Mouse (Mus musculus) CH12.LX (cell line): ENCODE results near the gene Xiap. TPM values are rescaled to one million over a fixed set of nuclear protein-coding genes. Genes with fewer than 3 reads are reported as not detected.

ENCODE experiments used
- DNase-seq: peaks from one replicate; pipeline ENCODE4 v3.0.0-alpha.2; 2013; ENCODE audit errors: extremely low read depth
- H3K27ac ChIP-seq: 2 replicates; pipeline ENCODE4 v1.5.1; 2012; ENCODE audit warnings: low read depth, mild to moderate bottlenecking, control low read depth, moderate library complexity; ENCODE audit not compliant: insufficient read depth
- H3K27me3 ChIP-seq: replicated peaks from 2 replicates; pipeline ENCODE3; 2012; ENCODE audit warnings: inconsistent platforms
- H3K36me3 ChIP-seq, 2 experiments: replicated peaks in 1 of 2; 2 replicates each; pipeline versions ENCODE3 to v1.6.1; 2012; ENCODE audit warnings: inconsistent platforms in 1 of 2, low read length in 1 of 2, mild to moderate bottlenecking in 1 of 2, mixed read lengths in 1 of 2, moderate library complexity in 1 of 2; ENCODE audit not compliant: control insufficient read depth in 1 of 2, insufficient read depth in 1 of 2
- H3K4me1 ChIP-seq, 2 experiments: 2 replicates each; pipeline ENCODE4 v1.6.1; 2012; ENCODE audit warnings: inconsistent platforms in 1 of 2, moderate library complexity in 1 of 2; ENCODE audit not compliant: insufficient read depth in 2 of 2, control insufficient read depth in 1 of 2
- H3K4me2 ChIP-seq: 2 replicates; pipeline ENCODE4 v1.6.1; 2012; ENCODE audit warnings: low read depth, mild to moderate bottlenecking, control low read depth; ENCODE audit not compliant: poor library complexity, insufficient read depth, severe bottlenecking
- H3K4me3 ChIP-seq, 3 experiments: fragments of 150-350 bp in 1 of 3; sonication (generic) in 1 of 3; replicated peaks in 1 of 3; 2 replicates each; pipeline versions ENCODE3 to v1.5.1; 2011 to 2012; ENCODE audit warnings: low read depth in 2 of 3, low read length in 2 of 3, mild to moderate bottlenecking in 2 of 3, moderate library complexity in 2 of 3, control low read depth in 1 of 3, improper control_type of control experiment in 1 of 3, inconsistent platforms in 1 of 3, mixed read lengths in 1 of 3; ENCODE audit not compliant: poor library complexity in 1 of 3
- H3K79me2 ChIP-seq: replicated peaks from 2 replicates; pipeline ENCODE4 v1.6.1; 2012; ENCODE audit warnings: mild to moderate bottlenecking, moderate library complexity; ENCODE audit not compliant: control insufficient read depth, poor library complexity, insufficient read depth, severe bottlenecking; ENCODE audit errors: extremely low read depth
- H3K9ac ChIP-seq: 2 replicates; pipeline ENCODE4 v1.6.1; 2012; ENCODE audit warnings: low read depth, mild to moderate bottlenecking, control low read depth, moderate library complexity; ENCODE audit not compliant: insufficient read depth
- H3K9me3 ChIP-seq: replicated peaks from 2 replicates; pipeline ENCODE3; 2012; ENCODE audit warnings: low read length, inconsistent platforms, mixed read lengths
- BHLHE40 ChIP-seq: IDR thresholded peaks from 2 replicates; pipeline ENCODE4 v1.6.1; 2011; ENCODE audit warnings: mild to moderate bottlenecking, low read depth, low read length, improper control_type of control experiment
- CHD1 ChIP-seq: IDR thresholded peaks from 2 replicates; pipeline ENCODE4 v1.6.1; 2012; ENCODE audit warnings: low read depth, low read length, improper control_type of control experiment, inconsistent platforms
- CTCF ChIP-seq, 2 experiments: IDR thresholded peaks in 1 of 2; conservative IDR thresholded peaks in 1 of 2; 2 replicates each; pipeline ENCODE4 v1.5.1; 2011 to 2012; ENCODE audit warnings: low read depth in 2 of 2, low read length in 2 of 2, improper control_type of control experiment in 1 of 2, inconsistent platforms in 1 of 2, mild to moderate bottlenecking in 1 of 2, moderate library complexity in 1 of 2
- ELF1 ChIP-seq: IDR thresholded peaks from 2 replicates; pipeline ENCODE4 v1.6.1; 2014; ENCODE audit warnings: low read depth, mild to moderate bottlenecking, inconsistent platforms, low read length, improper control_type of control experiment
- ETS1 ChIP-seq: conservative IDR thresholded peaks from 2 replicates; pipeline ENCODE4 v1.6.1; 2012; ENCODE audit warnings: low read depth, mild to moderate bottlenecking, inconsistent platforms, low read length, improper control_type of control experiment, moderate library complexity
- HCFC1 ChIP-seq: IDR thresholded peaks from 2 replicates; pipeline ENCODE4 v1.6.1; 2012; ENCODE audit warnings: low read depth, mild to moderate bottlenecking, inconsistent platforms, low read length, improper control_type of control experiment
- JUN ChIP-seq: IDR thresholded peaks from 2 replicates; pipeline ENCODE4 v1.6.1; 2011; ENCODE audit warnings: low read depth, mild to moderate bottlenecking, low read length, improper control_type of control experiment, moderate library complexity; ENCODE audit not compliant: insufficient read depth
- KAT2A ChIP-seq: IDR thresholded peaks from 2 replicates; pipeline ENCODE4 v1.6.1; 2012; ENCODE audit warnings: low read length, improper control_type of control experiment, inconsistent platforms; ENCODE audit not compliant: insufficient replicate concordance
- MAZ ChIP-seq: IDR thresholded peaks from 2 replicates; pipeline ENCODE4 v1.6.1; 2012; ENCODE audit warnings: low read depth, mild to moderate bottlenecking, inconsistent platforms, low read length, improper control_type of control experiment, moderate library complexity
- NELFE ChIP-seq: IDR thresholded peaks from 2 replicates; pipeline ENCODE4 v1.6.1; 2011; ENCODE audit warnings: low read depth, low read length, improper control_type of control experiment
- NRF1 ChIP-seq: IDR thresholded peaks from 2 replicates; pipeline ENCODE4 v1.6.1; 2014; ENCODE audit warnings: low read depth, mild to moderate bottlenecking, inconsistent platforms, low read length, improper control_type of control experiment, moderate library complexity
- PAX5 ChIP-seq: IDR thresholded peaks from 2 replicates; pipeline ENCODE4 v1.6.1; 2012; ENCODE audit warnings: low read length, inconsistent platforms, mixed read lengths
- POLR2A ChIP-seq: IDR thresholded peaks from 2 replicates; pipeline ENCODE4 v1.6.1; 2011; ENCODE audit warnings: low read depth, mild to moderate bottlenecking, improper control_type of control experiment, low read length
- POLR2AphosphoS2 ChIP-seq: IDR thresholded peaks from 2 replicates; pipeline ENCODE4 v1.6.1; 2011; ENCODE audit warnings: low read depth, low read length, improper control_type of control experiment
- RCOR1 ChIP-seq: conservative IDR thresholded peaks from 2 replicates; pipeline ENCODE4 v1.6.1; 2012; ENCODE audit warnings: low read depth, mild to moderate bottlenecking, inconsistent platforms, low read length, improper control_type of control experiment
- SIN3A ChIP-seq: IDR thresholded peaks from 2 replicates; pipeline ENCODE4 v1.6.1; 2012; ENCODE audit warnings: low read length, improper control_type of control experiment, inconsistent platforms
- SMC3 ChIP-seq: IDR thresholded peaks from 2 replicates; pipeline ENCODE4 v1.6.1; 2011; ENCODE audit warnings: low read depth, low read length, improper control_type of control experiment
- TBP ChIP-seq: conservative IDR thresholded peaks from 2 replicates; pipeline ENCODE4 v1.6.1; 2011; ENCODE audit warnings: low read depth, low read length, improper control_type of control experiment
- USF1 ChIP-seq: IDR thresholded peaks from 2 replicates; pipeline ENCODE4 v1.6.1; 2014; ENCODE audit warnings: low read depth, mild to moderate bottlenecking, inconsistent platforms, low read length, improper control_type of control experiment
- USF2 ChIP-seq: conservative IDR thresholded peaks from 2 replicates; pipeline ENCODE4 v1.6.1; 2011; ENCODE audit warnings: low read depth, low read length, improper control_type of control experiment
- ZC3H11A ChIP-seq: IDR thresholded peaks from 2 replicates; pipeline ENCODE4 v1.6.1; 2012; ENCODE audit warnings: low read depth, mild to moderate bottlenecking, inconsistent platforms, low read length, improper control_type of control experiment
- ZKSCAN1 ChIP-seq: IDR thresholded peaks from 2 replicates; pipeline ENCODE4 v1.6.1; 2012; ENCODE audit warnings: low read depth, inconsistent platforms, low read length, improper control_type of control experiment, borderline replicate concordance
- dilution Hi-C: fragments of 300-500 bp; cut with MboI; formaldehyde crosslinking; loops from 2 replicates; pipeline ENCODE4 v1.14.3; 2020; ENCODE audit warnings: low sequenced_read_pairs; ENCODE audit not compliant: extremely low pct_unique_long_range_greater_than_20kb, extremely low pct_ligation_motif_present
- in situ Hi-C: fragments of 300-500 bp; cut with MboI; formaldehyde crosslinking; loops from 3 replicates; pipeline ENCODE4 v1.14.3; 2019; ENCODE audit warnings: low sequenced_read_pairs, low pct_ligation_motif_present, low pct_unique_long_range_greater_than_20kb, mixed read lengths
- polyA plus RNA-seq: library from polyadenylated mRNA; unstranded; fragments of >175 nt; gene quantifications from 2 replicates; pipeline ENCODE4 v1.2.1, GENCODE M21; 2012; ENCODE audit warnings: low read depth; ENCODE audit not compliant: insufficient read length
- total RNA-seq, 2 experiments: library from RNA; depleted of rRNA; stranded (reverse); fragments of 300-350 nt in 1 of 2; fragments of >200 nt in 1 of 2; gene quantifications; 2 replicates each; pipeline ENCODE4 v1.2.3; 2012 to 2014

Gene Xiap
- total and polyA plus RNA-seq, 3 experiments, result 11.7 to 26.7 (median 17.9) TPM

- dilution Hi-C loops, result no loop called here
- H3K27ac ChIP-seq, result no peak overlapping the region
- no peak for DNase-seq
- peaks cover 0 to 9% of the 10 kb centered on the region in 2 experiments; a peak in 2 of 4 replicates for H3K4me1 ChIP-seq
- peaks cover 10% of the 10 kb centered on the region for H3K79me2 ChIP-seq
- H3K9ac ChIP-seq, result no peak overlapping the region
- TF ChIP-seq POLR2AphosphoS2 (no peak), USF2 (no peak), CTCF (conservative IDR thresholded peaks at IDR 0.05 in 1 of 2, IDR thresholded peaks at IDR 0.05 in 1 of 2; ENCODE audit: low read depth in 2 of 2, low read length in 2 of 2) (no peak), BHLHE40 (no peak), ELF1 (no peak), MAZ (no peak), SIN3A (no peak), TBP (no peak), CHD1 (no peak)
- no peaks in the 10 kb centered on the region for H3K9me3 ChIP-seq
- peaks cover 0 to 3% of the 10 kb centered on the region in 2 experiments for H3K36me3 ChIP-seq
- no peaks in the 10 kb centered on the region for H3K27me3 ChIP-seq
- in situ Hi-C loops, result no loop called here
- no peak overlapping the region for H3K4me3 ChIP-seq
- no peak overlapping the region for H3K4me2 ChIP-seq
Measured at GRCm38 (mm10) chrX:42066771-42067170, 7.3 kb downstream of the Xiap start.

- peak overlapping the region; percentile 80; the same call in 1 of the 2 replicates for H3K27ac ChIP-seq
- H3K9me3 ChIP-seq, result no peaks in the 10 kb centered on the region
- peak; percentile 72 for DNase-seq
- peak overlapping the region; percentile 46 to 72 (median 61) for H3K4me3 ChIP-seq
- dilution Hi-C loops (no loop called here), in situ Hi-C loops (no loop called here)
- H3K4me1 ChIP-seq, result peaks cover 0 to 9% of the 10 kb centered on the region in 2 experiments; a peak in 2 of 4 replicates
- H3K9ac ChIP-seq, result peak overlapping the region; percentile 86
- no peak overlapping the region for H3K4me2 ChIP-seq
- no peak for TF ChIP-seq RCOR1
- TF ChIP-seq NRF1, result peak; percentile 81
- TF ChIP-seq HCFC1, result peak; percentile 28; the same call in 1 of the 2 replicates
- TF ChIP-seq POLR2A, result peak; percentile 73
- H3K27me3 ChIP-seq, result no peaks in the 10 kb centered on the region
- H3K36me3 ChIP-seq, result peaks cover 0 to 3% of the 10 kb centered on the region in 2 experiments
- peaks cover 17% of the 10 kb centered on the region for H3K79me2 ChIP-seq
Measured at GRCm38 (mm10) chrX:42067791-42068200, 8.3 kb downstream of the Xiap start.

GRCm38 (mm10) chrX:42068201-42068874, 8.9 kb downstream of the Xiap start:
- Histone ChIP-seq H3K9ac (peak overlapping the region; percentile 86), H3K27me3 (no peaks in the 10 kb centered on the region), H3K4me2 (no peak overlapping the region), H3K27ac (peak overlapping the region; percentile 80), H3K4me1 (peaks cover 0 to 9% of the 10 kb centered on the region in 2 experiments; a peak in 2 of 4 replicates), H3K79me2 (peaks cover 20% of the 10 kb centered on the region), H3K4me3 (peak overlapping the region; percentile 43 to 72 (median 61)), H3K9me3 (no peaks in the 10 kb centered on the region), H3K36me3 (peaks cover 0 to 8% of the 10 kb centered on the region in 2 experiments)
- in situ Hi-C loops (no loop called here), dilution Hi-C loops (no loop called here)
- TF ChIP-seq SMC3 (no peak), NELFE (no peak), USF1 (no peak), SIN3A (no peak), ELF1 (0 out of 2 replicates have a peak, but pooled peaks have one; percentile 20), PAX5 (no peak), JUN (no peak), ZC3H11A (no peak), ETS1 (no peak), KAT2A (0 out of 2 replicates have a peak, but pooled peaks have one; percentile 14), POLR2A (peak; percentile 32; the same call in 1 of the 2 replicates), ZKSCAN1 (no peak), MAZ (no peak; the same call in 1 of the 2 replicates)
- DNase-seq, result peak; percentile 49
